Mouse (Mus musculus) liver, postnatal 0 days (tissue): ENCODE measurements around the gene Nalcn. TPM values are rescaled to one million over a fixed set of nuclear protein-coding genes. Genes with fewer than 3 reads are reported as not detected.

Experiments used
- ATAC-seq: fragments of 200-750 bp; cut with Nextera tagmentation; 2 replicates; pipeline ENCODE4 v1.8.0; 2017; ENCODE audit warnings: mild to moderate bottlenecking, moderate library complexity
- DNase-seq: peaks from one replicate; pipeline ENCODE4 v3.0.0-alpha.2; 2016
- H3K27ac ChIP-seq: fragments of 300-500 bp; sonication (generic); 2 replicates; pipeline ENCODE4 v1.5.1; 2014; ENCODE audit warnings: antibody characterized with exemption, moderate library complexity, mild to moderate bottlenecking, low read depth
- H3K27me3 ChIP-seq: fragments of 300-500 bp; sonication (generic); 2 replicates; pipeline ENCODE4 v1.6.1; 2014; ENCODE audit warnings: low read length, control low read depth, mixed read lengths; ENCODE audit not compliant: insufficient read depth
- H3K36me3 ChIP-seq: fragments of 300-500 bp; sonication (generic); replicated peaks from 2 replicates; pipeline ENCODE4 v1.6.1; 2014; ENCODE audit warnings: mild to moderate bottlenecking, control low read depth, low read length, moderate library complexity, mixed read lengths; ENCODE audit not compliant: insufficient read depth
- H3K4me1 ChIP-seq: fragments of 300-500 bp; sonication (generic); 2 replicates; pipeline ENCODE4 v1.6.1; 2014; ENCODE audit warnings: antibody characterized with exemption, mild to moderate bottlenecking, control low read depth; ENCODE audit not compliant: insufficient read depth
- H3K4me2 ChIP-seq: fragments of 300-500 bp; sonication (generic); 2 replicates; pipeline ENCODE4 v1.6.1; 2014; ENCODE audit warnings: low read depth, mild to moderate bottlenecking, low read length, moderate library complexity, mixed read lengths
- H3K4me3 ChIP-seq: fragments of 300-500 bp; sonication (generic); 2 replicates; pipeline ENCODE4 v1.5.1; 2014; ENCODE audit warnings: low read depth, low read length
- H3K9ac ChIP-seq: fragments of 300-500 bp; sonication (generic); replicated peaks from 2 replicates; pipeline ENCODE4 v1.6.1; 2014; ENCODE audit warnings: mild to moderate bottlenecking, moderate library complexity
- H3K9me3 ChIP-seq: fragments of 300-500 bp; sonication (generic); 2 replicates; pipeline ENCODE4 v1.6.1; 2016; ENCODE audit warnings: mild to moderate bottlenecking, control low read depth, low read length, mixed read lengths
- CTCF ChIP-seq: sonication (generic); IDR thresholded peaks from 2 replicates; pipeline ENCODE4 v1.5.1; 2016; ENCODE audit warnings: antibody characterized with exemption, low read depth
- EP300 ChIP-seq: IDR thresholded peaks from 2 replicates; pipeline ENCODE4 v1.6.1; 2016; ENCODE audit warnings: antibody characterized with exemption, low read depth, mild to moderate bottlenecking
- WGBS: fragments of 180-500 bp; shearing (Covaris S2); extraction: QIAGEN DNeasy Blood & Tissue Kit; methylation state at CpG from one replicate; pipeline ENCODE4 v1.1.7; 2014; ENCODE audit not compliant: insufficient replicate concordance; 5-methylcytosine and 5-hydroxymethylcytosine counted together
- polyA plus RNA-seq: library from polyadenylated mRNA; unstranded; fragments of >200 nt; fragmentation: Nextera tagmentation; extraction: Ambion mirVana; gene quantifications from 2 replicates; pipeline ENCODE4 v1.2.1, GENCODE M21; 2015

Gene Nalcn
- polyA plus RNA-seq, 1 experiment from 2014 or later, result not detected

GRCm38 (mm10) chr14:123574936-123575335 lies 52.0 kb downstream of the Nalcn start:
- no peaks in the 10 kb centered on the region for H3K9me3 ChIP-seq
- no peak overlapping the region for H3K4me2 ChIP-seq
- DNase-seq (no peak), ATAC-seq (no peak)
- H3K27me3 ChIP-seq, result no peaks in the 10 kb centered on the region
- no peak overlapping the region for H3K27ac ChIP-seq
- H3K9ac ChIP-seq, result no peak overlapping the region
- H3K4me1 ChIP-seq, result no peaks in the 10 kb centered on the region
- H3K36me3 ChIP-seq, result no peaks in the 10 kb centered on the region
- no peak overlapping the region for H3K4me3 ChIP-seq
- TF ChIP-seq EP300 (no peak), CTCF (no peak)

- 68% methylated on average over 2 of the region's 2 CpGs for WGBS
- Histone ChIP-seq H3K4me1 (no peaks in the 10 kb centered on the region), H3K27ac (no peak overlapping the region), H3K27me3 (no peaks in the 10 kb centered on the region), H3K4me3 (no peak overlapping the region), H3K9me3 (no peaks in the 10 kb centered on the region), H3K9ac (no peak overlapping the region), H3K4me2 (no peak overlapping the region), H3K36me3 (no peaks in the 10 kb centered on the region)
- TF ChIP-seq EP300 (no peak), CTCF (no peak)
- DNase-seq (no peak), ATAC-seq (no peak)
Measured at GRCm38 (mm10) chr14:123566599-123566998, 60.3 kb downstream of the Nalcn start.

GRCm38 (mm10) chr14:123555533-123555932 lies 71.4 kb downstream of the Nalcn start:
- H3K27ac ChIP-seq, result no peak overlapping the region
- ATAC-seq (no peak), DNase-seq (no peak)
- H3K9ac ChIP-seq, result no peak overlapping the region
- no peaks in the 10 kb centered on the region for H3K4me1 ChIP-seq
- TF ChIP-seq CTCF (no peak), EP300 (no peak)
- H3K27me3 ChIP-seq, result no peaks in the 10 kb centered on the region
- H3K36me3 ChIP-seq, result no peaks in the 10 kb centered on the region
- no peak overlapping the region for H3K4me3 ChIP-seq
- no peak overlapping the region for H3K4me2 ChIP-seq
- no peaks in the 10 kb centered on the region for H3K9me3 ChIP-seq

GRCm38 (mm10) chr14:123554936-123555335 lies 72.0 kb downstream of the Nalcn start:
- no peak overlapping the region for H3K4me2 ChIP-seq
- ATAC-seq (no peak), DNase-seq (no peak)
- no peak overlapping the region for H3K27ac ChIP-seq
- H3K4me1 ChIP-seq, result no peaks in the 10 kb centered on the region
- H3K27me3 ChIP-seq, result no peaks in the 10 kb centered on the region
- H3K4me3 ChIP-seq, result no peak overlapping the region
- H3K9ac ChIP-seq, result no peak overlapping the region
- no peaks in the 10 kb centered on the region for H3K36me3 ChIP-seq
- no peaks in the 10 kb centered on the region for H3K9me3 ChIP-seq
- TF ChIP-seq CTCF, result no peak
- TF ChIP-seq EP300, result no peak
- 66% methylated on average over 4 of the region's 4 CpGs for WGBS

GRCm38 (mm10) chr14:123542362-123542761 lies 84.6 kb downstream of the Nalcn start:
- no peak overlapping the region for H3K4me2 ChIP-seq
- no peaks in the 10 kb centered on the region for H3K36me3 ChIP-seq
- H3K9ac ChIP-seq, result no peak overlapping the region
- H3K4me3 ChIP-seq, result no peak overlapping the region
- H3K27ac ChIP-seq, result no peak overlapping the region
- no peaks in the 10 kb centered on the region for H3K9me3 ChIP-seq
- no peaks in the 10 kb centered on the region for H3K4me1 ChIP-seq
- DNase-seq (no peak), ATAC-seq (no peak)
- H3K27me3 ChIP-seq, result no peaks in the 10 kb centered on the region
- TF ChIP-seq CTCF, result no peak
- TF ChIP-seq EP300, result no peak

- Histone ChIP-seq H3K4me2 (no peak overlapping the region), H3K9ac (no peak overlapping the region), H3K9me3 (no peaks in the 10 kb centered on the region), H3K36me3 (no peaks in the 10 kb centered on the region), H3K4me1 (no peaks in the 10 kb centered on the region), H3K4me3 (no peak overlapping the region), H3K27me3 (no peaks in the 10 kb centered on the region), H3K27ac (no peak overlapping the region)
- TF ChIP-seq EP300 (no peak), CTCF (no peak)
- 64% methylated on average over 2 of the region's 2 CpGs for WGBS
- DNase-seq, result no peak
- no peak for ATAC-seq
Measured at GRCm38 (mm10) chr14:123535636-123536035, 91.3 kb downstream of the Nalcn start.

- Histone ChIP-seq H3K4me3 (no peak overlapping the region), H3K9ac (no peak overlapping the region), H3K4me1 (no peaks in the 10 kb centered on the region), H3K27me3 (no peaks in the 10 kb centered on the region), H3K4me2 (no peak overlapping the region), H3K27ac (no peak overlapping the region), H3K9me3 (no peaks in the 10 kb centered on the region), H3K36me3 (no peaks in the 10 kb centered on the region)
- 53% methylated on average over 1 of the region's 1 CpGs for WGBS
- no peak for DNase-seq
- TF ChIP-seq EP300 (no peak), CTCF (no peak)
- ATAC-seq, result no peak
Measured at GRCm38 (mm10) chr14:123533000-123533399, 93.9 kb downstream of the Nalcn start.
